Mouse (Mus musculus) natural killer cell, adult 2 months (primary cell): ENCODE data around the gene Pik3cd.
"Not testable (repeated sequence)": the region's sequence is repeated elsewhere in the genome, so short reads cannot be mapped to it uniquely, and the experiment has no call there.

Experiments
- DNase-seq, 2 experiments: peaks; one replicate each; pipeline ENCODE4 v3.0.0; 2022; ENCODE audit warnings: low spot score in 2 of 2

Pik3cd gene

GRCm38 (mm10) chr4:149650493-149651193, 51.7 kb downstream of the Pik3cd start:
- peak; percentile 63 to 68 for DNase-seq

- peak; percentile 42 to 48 for DNase-seq
Measured at GRCm38 (mm10) chr4:149648031-149648805, 54.2 kb downstream of the Pik3cd start.

- DNase-seq = no peak
Measured at GRCm38 (mm10) chr4:149645761-149646160, 56.6 kb downstream of the Pik3cd start.

GRCm38 (mm10) chr4:149641956-149642355, 60.4 kb downstream of the Pik3cd start:
- no peak for DNase-seq

- no peak for DNase-seq
Measured at GRCm38 (mm10) chr4:149641400-149641799, 61.0 kb downstream of the Pik3cd start.

GRCm38 (mm10) chr4:149640831-149641230, 61.5 kb downstream of the Pik3cd start:
- no peak for DNase-seq

- no peak for DNase-seq
Measured at GRCm38 (mm10) chr4:149637942-149638341, 64.4 kb downstream of the Pik3cd start.

GRCm38 (mm10) chr4:149635915-149636415, 66.4 kb downstream of the Pik3cd start:
- no peak for DNase-seq

GRCm38 (mm10) chr4:149634966-149635365, 67.4 kb downstream of the Pik3cd start:
- no peak for DNase-seq

GRCm38 (mm10) chr4:149634157-149634556, 68.2 kb downstream of the Pik3cd start:
- no peak for DNase-seq

- no peak for DNase-seq
Measured at GRCm38 (mm10) chr4:149632670-149633307, 69.6 kb downstream of the Pik3cd start.

- DNase-seq = no peak
Measured at GRCm38 (mm10) chr4:149628810-149629209, 73.6 kb downstream of the Pik3cd start.

GRCm38 (mm10) chr4:149628372-149628771, 74.0 kb downstream of the Pik3cd start:
- DNase-seq = peak; percentile 43 to 64

- DNase-seq = no peak
Measured at GRCm38 (mm10) chr4:149626809-149627208, 75.6 kb downstream of the Pik3cd start.

- DNase-seq = no peak
Measured at GRCm38 (mm10) chr4:149623711-149624110, 78.7 kb downstream of the Pik3cd start.

GRCm38 (mm10) chr4:149621286-149621685, 81.1 kb downstream of the Pik3cd start:
- DNase-seq = no peak

GRCm38 (mm10) chr4:149619988-149620387, 82.4 kb downstream of the Pik3cd start:
- DNase-seq = no peak

GRCm38 (mm10) chr4:149616999-149617398, 85.4 kb downstream of the Pik3cd start:
- DNase-seq = not testable (repeated sequence)

- no peak for DNase-seq
Measured at GRCm38 (mm10) chr4:149614869-149615268, 87.5 kb downstream of the Pik3cd start.

GRCm38 (mm10) chr4:149613497-149613896, 88.9 kb downstream of the Pik3cd start:
- not testable (repeated sequence) for DNase-seq

- peak; percentile 14 to 41 for DNase-seq
Measured at GRCm38 (mm10) chr4:149611376-149612044, 90.9 kb downstream of the Pik3cd start.
